Mouse (Mus musculus) spleen, adult 2 months (tissue): ENCODE results near the gene Ankrd39.

Source experiments
- CTCF ChIP-seq: fragments of 200-500 bp; IDR thresholded peaks from 2 replicates; pipeline ENCODE4 v1.5.1; 2011; ENCODE audit warnings: mild to moderate bottlenecking, inconsistent platforms; ENCODE audit not compliant: insufficient read depth, insufficient read length, insufficient replicate concordance; ENCODE audit errors: extremely low read depth
- POLR2A ChIP-seq: fragments of 200-500 bp; IDR thresholded peaks from 2 replicates; pipeline ENCODE4 v1.6.1; 2011; ENCODE audit warnings: low read depth, low read length, inconsistent platforms

- TF ChIP-seq POLR2A, result no peak
- TF ChIP-seq CTCF, result no peak
Measured at GRCm38 (mm10) chr1:36563632-36564031, 16.4 kb upstream of the Ankrd39 start.
